Mouse (Mus musculus): ENCODE data around the gene 2300003K06Rik.
"Not testable (repeated sequence)": the region's sequence is repeated elsewhere in the genome, so short reads cannot be mapped to it uniquely, and the experiment has no call there.

- TF ChIP-seq CTCF, POLR2A (IDR thresholded peaks at IDR 0.05; ENCODE audit: extremely low read depth, insufficient read depth, low read length): not testable (repeated sequence)
These were observed 28.1 kb downstream of the 2300003K06Rik start, which contains the start of gene Krtap4-13 for GRCm38 (mm10) chr11:99809792-99810191.
